Mouse (Mus musculus): Measurements from ENCODE around the gene Il1rap. TPM values are rescaled to one million over a fixed set of nuclear protein-coding genes. Genes with fewer than 3 reads are reported as not detected.

The Il1rap gene
- total and polyA plus RNA-seq, 3 experiments = 0.43 to 13.0 (median 6.4) TPM

DNA sequence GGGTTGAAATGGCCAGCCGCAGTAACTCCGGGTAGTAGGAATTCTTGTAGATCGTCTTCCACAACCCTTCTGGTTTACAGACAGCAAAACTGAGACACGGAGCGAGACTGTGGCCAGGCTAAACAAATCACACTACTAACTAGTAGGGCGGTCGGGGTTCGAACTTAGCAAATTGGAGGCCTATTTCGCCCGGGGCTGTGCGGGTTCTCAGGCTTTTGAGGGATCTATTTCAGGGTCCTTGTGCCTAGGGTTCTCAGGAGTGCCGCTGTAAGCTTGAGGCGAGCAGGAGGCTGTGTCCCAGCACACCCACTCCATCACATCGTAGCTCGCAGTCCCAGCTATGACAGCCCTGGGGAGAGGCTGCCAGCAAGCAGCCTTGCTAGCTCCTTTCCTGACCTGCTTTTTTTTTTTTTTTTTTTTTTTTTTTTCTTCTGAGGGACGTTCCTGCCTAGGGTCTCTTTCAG is 441 bp downstream of the Il1rap start:
- peak overlapping the region; percentile 76 for H3K4me3 ChIP-seq (ENCODE audit: low read depth, low read length)

GRCm38 (mm10) chr16:26585806-26586205 is 4.3 kb downstream of the Il1rap start:
- H3K27me3 ChIP-seq (ENCODE audit: insufficient read depth, low read length) = no peaks in the 10 kb centered on the region
- no peaks in the 10 kb centered on the region for H3K36me3 ChIP-seq (replicated peaks)
- DNase-seq (ENCODE audit: low spot score) (no peak), ATAC-seq (ENCODE audit: extremely low read depth, insufficient number of reproducible peaks, low FRiP score, poor library complexity, severe bottlenecking) (no peak)
- H3K4me1 ChIP-seq (ENCODE audit: insufficient read depth, low read depth, low read length) = peaks cover 10% of the 10 kb centered on the region
- no peak overlapping the region for H3K4me3 ChIP-seq (ENCODE audit: low read depth, low read length)
- no peak for TF ChIP-seq TAL1 (conservative IDR thresholded peaks at IDR 0.05; ENCODE audit: low read depth, low read length)
- TF ChIP-seq GATA2 (IDR thresholded peaks at IDR 0.05; ENCODE audit: borderline replicate concordance, low read depth, low read length) = no peak
- no peak for TF ChIP-seq CTCF (IDR thresholded peaks at IDR 0.05; ENCODE audit: low read depth, low read length)
- TF ChIP-seq POLR2AphosphoS5 (IDR thresholded peaks at IDR 0.05; ENCODE audit: insufficient replicate concordance, low read depth, low read length) = no peak
- TF ChIP-seq GATA1 (IDR thresholded peaks at IDR 0.05; ENCODE audit: borderline replicate concordance, low read length) = no peak
- peaks cover 9% of the 10 kb centered on the region for H3K9me3 ChIP-seq (replicated peaks)

More for the DNA sequence above, 441 bp downstream of the Il1rap start:
- ATAC-seq (ENCODE audit: extremely low read depth, insufficient number of reproducible peaks, low FRiP score, poor library complexity, severe bottlenecking) = peak; percentile 29
- Histone ChIP-seq H3K4me1 (ENCODE audit: insufficient read depth, low read depth, low read length) (peaks cover 10% of the 10 kb centered on the region), H3K36me3 (replicated peaks) (no peaks in the 10 kb centered on the region), H3K9me3 (replicated peaks) (peaks cover 9% of the 10 kb centered on the region), H3K27me3 (ENCODE audit: insufficient read depth, low read length) (no peaks in the 10 kb centered on the region)
- no peak for DNase-seq (ENCODE audit: low spot score)
- TF ChIP-seq POLR2AphosphoS5 (IDR thresholded peaks at IDR 0.05; ENCODE audit: insufficient replicate concordance, low read depth, low read length) (no peak), TAL1 (conservative IDR thresholded peaks at IDR 0.05; ENCODE audit: low read depth, low read length) (no peak), GATA1 (IDR thresholded peaks at IDR 0.05; ENCODE audit: borderline replicate concordance, low read length) (no peak), CTCF (IDR thresholded peaks at IDR 0.05; ENCODE audit: low read depth, low read length) (no peak), GATA2 (IDR thresholded peaks at IDR 0.05; ENCODE audit: borderline replicate concordance, low read depth, low read length) (no peak)

- DNase-seq (ENCODE audit: low spot score) (no peak), ATAC-seq (ENCODE audit: extremely low read depth, insufficient number of reproducible peaks, low FRiP score, poor library complexity, severe bottlenecking) (no peak)
- TF ChIP-seq GATA1 (IDR thresholded peaks at IDR 0.05; ENCODE audit: borderline replicate concordance, low read length) (no peak), TAL1 (conservative IDR thresholded peaks at IDR 0.05; ENCODE audit: low read depth, low read length) (no peak), POLR2AphosphoS5 (IDR thresholded peaks at IDR 0.05; ENCODE audit: insufficient replicate concordance, low read depth, low read length) (no peak), GATA2 (IDR thresholded peaks at IDR 0.05; ENCODE audit: borderline replicate concordance, low read depth, low read length) (no peak), CTCF (IDR thresholded peaks at IDR 0.05; ENCODE audit: low read depth, low read length) (no peak)
- no peaks in the 10 kb centered on the region for H3K27me3 ChIP-seq (ENCODE audit: insufficient read depth, low read length)
- no peaks in the 10 kb centered on the region for H3K36me3 ChIP-seq (replicated peaks)
- H3K4me1 ChIP-seq (ENCODE audit: insufficient read depth, low read depth, low read length) = no peaks in the 10 kb centered on the region
- H3K4me3 ChIP-seq (ENCODE audit: low read depth, low read length) = no peak overlapping the region
- no peaks in the 10 kb centered on the region for H3K9me3 ChIP-seq (replicated peaks)
These were observed 9.5 kb downstream of the Il1rap start for GRCm38 (mm10) chr16:26590897-26591570.

DNA sequence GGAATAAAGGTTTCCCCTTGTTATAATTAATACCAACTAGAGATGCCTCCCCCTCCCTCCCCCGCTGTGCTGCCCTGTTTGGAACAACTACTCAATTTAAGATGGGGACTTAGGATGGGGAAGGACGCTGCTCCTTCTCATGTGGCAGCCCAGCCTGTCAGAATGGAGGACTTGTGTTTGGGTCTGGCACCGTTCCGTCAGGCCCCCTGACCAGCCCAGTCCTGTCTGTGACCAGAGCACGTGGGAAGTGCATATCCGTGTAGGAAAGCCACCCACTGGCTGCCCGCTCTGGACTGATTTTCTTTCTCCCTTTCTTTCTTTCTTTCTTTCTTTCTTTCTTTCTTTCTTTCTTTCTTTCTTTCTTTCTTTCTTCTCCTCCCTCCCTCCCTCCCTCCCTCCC is 14.9 kb downstream of the Il1rap start:
- Histone ChIP-seq H3K4me1 (ENCODE audit: insufficient read depth, low read depth, low read length) (no peaks in the 10 kb centered on the region), H3K4me3 (ENCODE audit: low read depth, low read length) (no peak overlapping the region), H3K9me3 (replicated peaks) (no peaks in the 10 kb centered on the region), H3K36me3 (replicated peaks) (no peaks in the 10 kb centered on the region), H3K27me3 (ENCODE audit: insufficient read depth, low read length) (no peaks in the 10 kb centered on the region)
- TF ChIP-seq TAL1 (conservative IDR thresholded peaks at IDR 0.05; ENCODE audit: low read depth, low read length) (no peak), GATA1 (IDR thresholded peaks at IDR 0.05; ENCODE audit: borderline replicate concordance, low read length) (no peak), POLR2AphosphoS5 (IDR thresholded peaks at IDR 0.05; ENCODE audit: insufficient replicate concordance, low read depth, low read length) (no peak), CTCF (IDR thresholded peaks at IDR 0.05; ENCODE audit: low read depth, low read length) (no peak), GATA2 (IDR thresholded peaks at IDR 0.05; ENCODE audit: borderline replicate concordance, low read depth, low read length) (no peak)
- no peak for ATAC-seq (ENCODE audit: extremely low read depth, insufficient number of reproducible peaks, low FRiP score, poor library complexity, severe bottlenecking)
- no peak for DNase-seq (ENCODE audit: low spot score)

- H3K4me3 ChIP-seq (ENCODE audit: low read depth, low read length) = no peak overlapping the region
- TF ChIP-seq TAL1 (conservative IDR thresholded peaks at IDR 0.05; ENCODE audit: low read depth, low read length) (no peak), GATA2 (IDR thresholded peaks at IDR 0.05; ENCODE audit: borderline replicate concordance, low read depth, low read length) (no peak), GATA1 (IDR thresholded peaks at IDR 0.05; ENCODE audit: borderline replicate concordance, low read length) (no peak), POLR2AphosphoS5 (IDR thresholded peaks at IDR 0.05; ENCODE audit: insufficient replicate concordance, low read depth, low read length) (no peak)
- no peaks in the 10 kb centered on the region for H3K4me1 ChIP-seq (ENCODE audit: insufficient read depth, low read depth, low read length)
- no peaks in the 10 kb centered on the region for H3K27me3 ChIP-seq (ENCODE audit: insufficient read depth, low read length)
- DNase-seq (ENCODE audit: low spot score) = no peak
- peak; percentile 78 for ATAC-seq (ENCODE audit: extremely low read depth, insufficient number of reproducible peaks, low FRiP score, poor library complexity, severe bottlenecking)
- no peaks in the 10 kb centered on the region for H3K9me3 ChIP-seq (replicated peaks)
- no peaks in the 10 kb centered on the region for H3K36me3 ChIP-seq (replicated peaks)
These were observed 15.8 kb downstream of the Il1rap start for GRCm38 (mm10) chr16:26597307-26597706.

- H3K9me3 ChIP-seq (replicated peaks) = no peaks in the 10 kb centered on the region
- no peaks in the 10 kb centered on the region for H3K4me1 ChIP-seq (ENCODE audit: insufficient read depth, low read depth, low read length)
- no peaks in the 10 kb centered on the region for H3K36me3 ChIP-seq (replicated peaks)
- H3K27me3 ChIP-seq (ENCODE audit: insufficient read depth, low read length) = no peaks in the 10 kb centered on the region
- TF ChIP-seq TAL1 (conservative IDR thresholded peaks at IDR 0.05; ENCODE audit: low read depth, low read length) = no peak
- no peak for TF ChIP-seq GATA2 (IDR thresholded peaks at IDR 0.05; ENCODE audit: borderline replicate concordance, low read depth, low read length)
- no peak for TF ChIP-seq CTCF (IDR thresholded peaks at IDR 0.05; ENCODE audit: low read depth, low read length)
- TF ChIP-seq GATA1 (IDR thresholded peaks at IDR 0.05; ENCODE audit: borderline replicate concordance, low read length) = no peak
- no peak for TF ChIP-seq POLR2AphosphoS5 (IDR thresholded peaks at IDR 0.05; ENCODE audit: insufficient replicate concordance, low read depth, low read length)
- ATAC-seq (ENCODE audit: extremely low read depth, insufficient number of reproducible peaks, low FRiP score, poor library complexity, severe bottlenecking) (peak; percentile 12; the same call in 1 of the 2 replicates), DNase-seq (ENCODE audit: low spot score) (no peak)
- no peak overlapping the region for H3K4me3 ChIP-seq (ENCODE audit: low read depth, low read length)
These were observed 17.1 kb downstream of the Il1rap start for GRCm38 (mm10) chr16:26598591-26598990.

All from G1E (cell line).